Mouse (Mus musculus) spleen, postnatal 4 days (tissue): ENCODE results near the gene Prrx2.
A peak's percentile ranks its signal among the peaks of the same experiment; 100 is the strongest.
"Not testable (repeated sequence)": the region's sequence is repeated elsewhere in the genome, so short reads cannot be mapped to it uniquely, and the experiment has no call there.

Experiments used
- DNase-seq, 2 experiments: peaks; one replicate each; pipeline ENCODE4 v3.0.0; 2022; ENCODE audit warnings: low spot score in 2 of 2

The Prrx2 gene

GRCm38 (mm10) chr2:30912291-30912773 is 77.6 kb downstream of the Prrx2 start:
- no peak for DNase-seq

GRCm38 (mm10) chr2:30913022-30913421 is 78.2 kb downstream of the Prrx2 start:
- no peak for DNase-seq

- DNase-seq, result no peak
Measured at GRCm38 (mm10) chr2:30914836-30915235, 80.1 kb downstream of the Prrx2 start.

GRCm38 (mm10) chr2:30915376-30915775 is 80.6 kb downstream of the Prrx2 start:
- DNase-seq, result no peak

- DNase-seq, result not testable (repeated sequence)
Measured at GRCm38 (mm10) chr2:30915933-30916332, 81.2 kb downstream of the Prrx2 start.

- DNase-seq, result no peak
Measured at GRCm38 (mm10) chr2:30917649-30918048, 82.9 kb downstream of the Prrx2 start.

- no peak for DNase-seq
Measured at GRCm38 (mm10) chr2:30918126-30918525, 83.4 kb downstream of the Prrx2 start.

- no peak for DNase-seq
Measured at GRCm38 (mm10) chr2:30918780-30919329, 84.1 kb downstream of the Prrx2 start.

- no peak for DNase-seq
Measured at GRCm38 (mm10) chr2:30920216-30920615, 85.4 kb downstream of the Prrx2 start.

- DNase-seq, result no peak
Measured at GRCm38 (mm10) chr2:30923099-30923498, 88.3 kb downstream of the Prrx2 start.

GRCm38 (mm10) chr2:30925181-30925580 is 90.4 kb downstream of the Prrx2 start:
- no peak for DNase-seq

- DNase-seq, result no peak
Measured at GRCm38 (mm10) chr2:30926381-30926780, 91.6 kb downstream of the Prrx2 start.

GRCm38 (mm10) chr2:30927151-30927781 is 92.5 kb downstream of the Prrx2 start:
- no peak for DNase-seq

- DNase-seq, result peak; percentile 79 to 95
Measured at GRCm38 (mm10) chr2:30927844-30928628, 93.3 kb downstream of the Prrx2 start.

GRCm38 (mm10) chr2:30928893-30929482 is 94.2 kb downstream of the Prrx2 start:
- peak; percentile 57 to 65 for DNase-seq

- DNase-seq, result peak; percentile 58 to 81
Measured at GRCm38 (mm10) chr2:30929483-30930045, 94.8 kb downstream of the Prrx2 start, which contains the start of gene Ptges. Ptges (minus strand) TSS chr2:30929863.

GRCm38 (mm10) chr2:30930846-30931245 is 96.1 kb downstream of the Prrx2 start:
- not testable (repeated sequence) for DNase-seq
